Mouse (Mus musculus) neutrophil, adult 65 days (primary cell): ENCODE data around the gene Eif3c. TPM values are rescaled to one million over a fixed set of nuclear protein-coding genes. Genes with fewer than 3 reads are reported as not detected.

Source experiments
- total RNA-seq: library from RNA; stranded (reverse); gene quantifications from 2 replicates; pipeline ENCODE4 v1.2.4, GENCODE M21; 2023

The Eif3c gene
- total RNA-seq: 70.7 and 76.0 TPM in 2 replicates

GRCm38 (mm10) chr7:126566094-126566765 is at the start of gene Eif3c:
TSS of gene Eif3c (minus strand) at chr7:126566411.

DNA sequence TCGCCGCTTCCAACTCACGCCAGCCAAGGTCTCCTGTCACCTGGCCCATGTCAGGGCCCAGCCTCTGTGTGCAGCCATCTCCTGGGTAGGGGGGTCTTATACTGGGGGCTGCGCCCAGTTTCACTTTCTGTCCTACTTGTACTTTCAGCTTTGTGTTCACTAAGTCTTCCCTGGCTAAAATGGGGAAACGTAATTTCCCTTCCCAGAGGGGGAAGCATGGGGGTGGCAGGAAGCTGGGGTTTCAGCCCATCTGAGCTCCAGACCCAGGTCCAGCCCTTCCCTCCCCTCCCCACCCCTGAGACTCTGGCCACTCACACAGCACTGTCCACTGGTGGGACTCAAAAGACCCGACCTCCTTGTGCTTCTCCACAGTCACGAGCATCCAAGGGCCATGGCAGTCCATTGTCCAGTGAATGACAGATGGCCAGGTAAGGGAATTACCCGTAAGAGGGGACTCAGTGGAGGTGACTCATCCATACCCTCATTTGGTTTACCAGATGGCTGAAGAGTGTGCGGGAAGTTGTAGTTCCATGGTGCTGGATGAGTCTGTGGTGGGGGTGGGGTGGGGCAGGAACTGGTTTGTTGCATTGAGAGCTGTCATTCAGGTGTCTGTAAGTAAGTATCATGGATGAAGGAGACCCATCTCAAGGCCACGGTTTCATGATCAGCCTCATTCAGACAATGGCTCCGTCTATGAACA is 28.8 kb upstream of the Eif3c start, which contains the start of gene Il27:
Gene Il27, minus strand, starts transcription at position 80 of the 700 bp plus-strand sequence.

DNA sequence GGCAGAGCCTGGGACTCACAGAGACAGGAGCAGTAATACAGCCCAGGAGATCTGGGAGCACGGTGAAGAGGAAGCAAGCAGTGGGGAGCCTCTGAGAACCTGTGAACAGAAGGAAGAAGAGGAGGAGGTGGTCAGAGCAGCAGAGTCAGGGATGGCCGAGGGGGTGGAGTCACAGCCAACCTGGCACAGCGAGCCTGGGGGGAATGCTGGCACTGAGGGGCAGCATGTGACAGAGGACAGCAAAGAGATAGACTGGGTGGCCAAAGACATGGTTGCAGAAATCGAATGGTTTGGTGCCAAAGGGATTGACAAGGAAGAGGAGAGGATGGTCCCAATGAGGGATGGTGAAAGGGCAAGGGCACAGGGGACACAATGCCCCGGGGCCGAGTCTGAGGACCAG is 19.5 kb upstream of the Eif3c start, which contains the start of gene Cln3:
Gene Cln3, minus strand, starts transcription at position 101 of the 400 bp plus-strand sequence.

GRCm38 (mm10) chr7:126584506-126584977 is 18.3 kb upstream of the Eif3c start, which contains the start of gene Apobr:
TSS of gene Apobr (plus strand) at chr7:126584942.

GRCm38 (mm10) chr7:126503273-126503878 is 62.8 kb downstream of the Eif3c start, which contains the start of gene Atxn2l:
TSS of gene Atxn2l (minus strand) at chr7:126503437.

Other genes starting within 250 kb of the Eif3c start
- 1.00 and 3.6 TPM in 2 replicates for gene Lat, start 196.8 kb downstream of the Eif3c start, total RNA-seq
- 40.0 and 61.0 TPM in 2 replicates for gene Spns1, start 189.0 kb downstream of the Eif3c start, total RNA-seq
- gene Nfatc2ip, start 169.7 kb downstream of the Eif3c start, total RNA-seq: 11.9 and 12.2 TPM in 2 replicates
- gene Cd19, start 151.5 kb downstream of the Eif3c start, total RNA-seq: 2.7 and 5.7 TPM in 2 replicates
- gene Rabep2, start 137.7 kb downstream of the Eif3c start, total RNA-seq: 12.6 and 13.9 TPM in 2 replicates
- 0.44 and 1.2 TPM in 2 replicates for gene Atp2a1, start 103.3 kb downstream of the Eif3c start, total RNA-seq
- 43.1 and 54.3 TPM in 2 replicates for gene Sh2b1, start 91.0 kb downstream of the Eif3c start, total RNA-seq
- 28.4 and 33.9 TPM in 2 replicates for gene Tufm, start 79.0 kb downstream of the Eif3c start, total RNA-seq
- gene Atxn2l, start 63.0 kb downstream of the Eif3c start, total RNA-seq: 126 and 137 TPM in 2 replicates
- 179 and 277 TPM in 2 replicates for gene Apobr, start 18.5 kb upstream of the Eif3c start, total RNA-seq
- gene Cln3, start 19.4 kb upstream of the Eif3c start, total RNA-seq: 387 and 438 TPM in 2 replicates
- 1.7 and 4.0 TPM in 2 replicates for gene Il27, start 28.5 kb upstream of the Eif3c start, total RNA-seq
- gene Nupr1, start 64.5 kb upstream of the Eif3c start, total RNA-seq: 7.5 and 8.5 TPM in 2 replicates
- 11.2 and 16.0 TPM in 2 replicates for gene Sgf29, start 82.9 kb upstream of the Eif3c start, total RNA-seq
- 1.1 TPM in 1 of 2 replicates, not detected in the other for gene Sult1a1, start 110.0 kb upstream of the Eif3c start, total RNA-seq
- gene Bola2, start 129.0 kb upstream of the Eif3c start, total RNA-seq: 41.8 and 49.9 TPM in 2 replicates
- 5.1 and 6.8 TPM in 2 replicates for gene Slx1b, start 129.4 kb upstream of the Eif3c start, total RNA-seq
- gene Coro1a, start 141.4 kb upstream of the Eif3c start, total RNA-seq: 1,908 and 2,111 TPM in 2 replicates
- gene Mapk3, start 193.2 kb upstream of the Eif3c start, total RNA-seq: 255 and 261 TPM in 2 replicates
- 17.6 and 21.9 TPM in 2 replicates for gene Gdpd3, start 199.9 kb upstream of the Eif3c start, total RNA-seq
- gene Ypel3, start 210.5 kb upstream of the Eif3c start, total RNA-seq: 278 and 300 TPM in 2 replicates
- 4.3 and 4.4 TPM in 2 replicates for gene Tbx6, start 215.1 kb upstream of the Eif3c start, total RNA-seq
- gene Ppp4c, start 226.1 kb upstream of the Eif3c start, total RNA-seq: 231 and 266 TPM in 2 replicates
- gene Fam57b, start 231.3 kb upstream of the Eif3c start, total RNA-seq: not detected in 2 replicates